Mouse (Mus musculus) midbrain, embryonic 15.5 days (tissue): ENCODE measurements around the gene Fam71b. TPM values are rescaled to one million over a fixed set of nuclear protein-coding genes. Genes with fewer than 3 reads are reported as not detected.
"Not testable (repeated sequence)": the region's sequence is repeated elsewhere in the genome, so short reads cannot be mapped to it uniquely, and the experiment has no call there.

Experiments used
- ATAC-seq: fragments of 200-750 bp; cut with Nextera tagmentation; replicated peaks from 2 replicates; pipeline ENCODE4 v1.8.0; 2017; ENCODE audit warnings: moderate TSS enrichment
- H3K27ac ChIP-seq: fragments of 300-500 bp; sonication (generic); 2 replicates; pipeline ENCODE4 v1.5.1; 2015; ENCODE audit warnings: mild to moderate bottlenecking, inconsistent platforms
- H3K27me3 ChIP-seq: fragments of 300-500 bp; sonication (generic); replicated peaks from 2 replicates; pipeline ENCODE4 v1.6.1; 2015; ENCODE audit warnings: inconsistent platforms
- H3K36me3 ChIP-seq: fragments of 300-500 bp; sonication (generic); replicated peaks from 2 replicates; pipeline ENCODE4 v1.6.1; 2015; ENCODE audit warnings: inconsistent platforms
- H3K4me1 ChIP-seq: fragments of 300-500 bp; sonication (generic); 2 replicates; pipeline ENCODE4 v1.6.1; 2015; ENCODE audit warnings: inconsistent platforms
- H3K4me2 ChIP-seq: fragments of 300-500 bp; sonication (generic); 2 replicates; pipeline ENCODE4 v1.6.1; 2015; ENCODE audit warnings: inconsistent platforms, mild to moderate bottlenecking, moderate library complexity
- H3K4me3 ChIP-seq: fragments of 300-500 bp; sonication (generic); 2 replicates; pipeline ENCODE4 v1.5.1; 2015; ENCODE audit warnings: mild to moderate bottlenecking, inconsistent platforms
- H3K9ac ChIP-seq: fragments of 300-500 bp; sonication (generic); 2 replicates; pipeline ENCODE4 v1.6.1; 2015; ENCODE audit warnings: mild to moderate bottlenecking, inconsistent platforms
- H3K9me3 ChIP-seq: fragments of 300-500 bp; sonication (generic); 2 replicates; pipeline ENCODE4 v1.6.1; 2016; ENCODE audit warnings: inconsistent platforms
- WGBS: fragments of 180-500 bp; shearing (Covaris S2); methylation state at CpG from one replicate; pipeline ENCODE4 v1.1.7; 2015; ENCODE audit warnings: mixed read lengths; 5-methylcytosine and 5-hydroxymethylcytosine counted together
- polyA plus RNA-seq: library from polyadenylated mRNA; unstranded; fragments of >200 nt; fragmentation: Nextera tagmentation; extraction: Ambion mirVana; gene quantifications from 2 replicates; pipeline ENCODE4 v1.2.1, GENCODE M21; 2015

Fam71b gene
- polyA plus RNA-seq, 1 experiment from 2014 or later: not detected

- Histone ChIP-seq H3K27ac (no peak overlapping the region), H3K4me2 (no peak overlapping the region), H3K4me1 (no peaks in the 10 kb centered on the region), H3K4me3 (no peak overlapping the region), H3K27me3 (no peaks in the 10 kb centered on the region), H3K9me3 (no peaks in the 10 kb centered on the region), H3K36me3 (no peaks in the 10 kb centered on the region), H3K9ac (no peak overlapping the region)
- ATAC-seq: no peak
- WGBS: 57% methylated on average over 2 of the region's 2 CpGs
Observed at GRCm38 (mm10) chr11:46410018-46410563, 13.7 kb downstream of the Fam71b start.

- Histone ChIP-seq H3K27me3 (no peaks in the 10 kb centered on the region), H3K9me3 (no peaks in the 10 kb centered on the region)
- 63% methylated on average over 1 of the region's 1 CpGs for WGBS
Observed at GRCm38 (mm10) chr11:46418438-46418837, 22.1 kb downstream of the Fam71b start.

GRCm38 (mm10) chr11:46418860-46419259 is 22.5 kb downstream of the Fam71b start:
- Histone ChIP-seq H3K4me3 (no peak overlapping the region), H3K27me3 (no peaks in the 10 kb centered on the region), H3K27ac (no peak overlapping the region), H3K36me3 (no peaks in the 10 kb centered on the region), H3K9ac (no peak overlapping the region), H3K4me2 (no peak overlapping the region), H3K4me1 (no peaks in the 10 kb centered on the region), H3K9me3 (no peaks in the 10 kb centered on the region)
- 86% methylated on average over 5 of the region's 5 CpGs for WGBS
- ATAC-seq: no peak

More at GRCm38 (mm10) chr11:46418438-46418837, 22.1 kb downstream of the Fam71b start:
- H3K4me3 ChIP-seq: no peak overlapping the region
- H3K4me1 ChIP-seq: no peaks in the 10 kb centered on the region
- H3K4me2 ChIP-seq: no peak overlapping the region
- no peak overlapping the region for H3K27ac ChIP-seq
- H3K36me3 ChIP-seq: no peaks in the 10 kb centered on the region
- H3K9ac ChIP-seq: no peak overlapping the region
- ATAC-seq: no peak

GRCm38 (mm10) chr11:46421086-46421888 is 24.9 kb downstream of the Fam71b start:
- ATAC-seq: no peak

GRCm38 (mm10) chr11:46428131-46428530 is 31.8 kb downstream of the Fam71b start:
- H3K4me2 ChIP-seq, H3K36me3 ChIP-seq, H3K27ac ChIP-seq, ATAC-seq, H3K4me3 ChIP-seq, H3K9me3 ChIP-seq, H3K4me1 ChIP-seq, H3K9ac ChIP-seq, H3K27me3 ChIP-seq: not testable (repeated sequence)
- WGBS: 35% methylated on average over 4 of the region's 4 CpGs

More at GRCm38 (mm10) chr11:46421086-46421888, 24.9 kb downstream of the Fam71b start:
- H3K27me3 ChIP-seq: no peaks in the 10 kb centered on the region
- no peak overlapping the region for H3K4me3 ChIP-seq
- no peaks in the 10 kb centered on the region for H3K36me3 ChIP-seq
- no peaks in the 10 kb centered on the region for H3K4me1 ChIP-seq
- whole genome bisulfite sequencing: 86% methylated on average over 8 of the region's 8 CpGs
- no peak overlapping the region for H3K4me2 ChIP-seq
- no peak overlapping the region for H3K9ac ChIP-seq
- H3K27ac ChIP-seq: no peak overlapping the region
- no peaks in the 10 kb centered on the region for H3K9me3 ChIP-seq

GRCm38 (mm10) chr11:46430123-46430522 is 33.8 kb downstream of the Fam71b start:
- Histone ChIP-seq H3K27ac (no peak overlapping the region), H3K9me3 (no peaks in the 10 kb centered on the region), H3K4me1 (no peaks in the 10 kb centered on the region), H3K4me2 (no peak overlapping the region), H3K9ac (no peak overlapping the region), H3K36me3 (no peaks in the 10 kb centered on the region), H3K4me3 (no peak overlapping the region), H3K27me3 (no peaks in the 10 kb centered on the region)
- WGBS: 85% methylated on average over 2 of the region's 2 CpGs
- ATAC-seq: no peak

GRCm38 (mm10) chr11:46431129-46431528 is 34.8 kb downstream of the Fam71b start:
- H3K4me1 ChIP-seq: peaks cover 2% of the 10 kb centered on the region; the same call in 1 of the 2 replicates
- H3K27ac ChIP-seq: no peak overlapping the region
- peak; percentile 96 for ATAC-seq
- no peak overlapping the region for H3K4me3 ChIP-seq
- WGBS: 30% methylated on average over 3 of the region's 3 CpGs
- no peaks in the 10 kb centered on the region for H3K36me3 ChIP-seq
- H3K27me3 ChIP-seq: no peaks in the 10 kb centered on the region
- no peak overlapping the region for H3K4me2 ChIP-seq
- no peaks in the 10 kb centered on the region for H3K9me3 ChIP-seq
- H3K9ac ChIP-seq: no peak overlapping the region

GRCm38 (mm10) chr11:46435363-46435762 is 39.0 kb downstream of the Fam71b start:
- peaks cover 8% of the 10 kb centered on the region for H3K4me1 ChIP-seq
- no peaks in the 10 kb centered on the region for H3K9me3 ChIP-seq
- H3K36me3 ChIP-seq: no peaks in the 10 kb centered on the region; the same call in 1 of the 2 replicates
- no peaks in the 10 kb centered on the region for H3K27me3 ChIP-seq
- no peak overlapping the region for H3K4me3 ChIP-seq
- H3K4me2 ChIP-seq: no peak overlapping the region
- no peak for ATAC-seq
- H3K9ac ChIP-seq: no peak overlapping the region
- H3K27ac ChIP-seq: no peak overlapping the region

- Histone ChIP-seq H3K9me3 (no peaks in the 10 kb centered on the region), H3K4me3 (peak within 1 kb of the TSS; percentile 100), H3K36me3 (peaks cover 4% of the 10 kb centered on the region; the same call in 1 of the 2 replicates), H3K9ac (peak within 1 kb of the TSS; percentile 92), H3K27me3 (no peaks in the 10 kb centered on the region), H3K4me2 (peak within 1 kb of the TSS; percentile 93), H3K4me1 (peaks cover 8% of the 10 kb centered on the region), H3K27ac (peak within 1 kb of the TSS; percentile 91)
- under 1% methylated on average over 59 of the region's 59 CpGs for WGBS
- peak; percentile 100 for ATAC-seq
Observed at GRCm38 (mm10) chr11:46436760-46437458, 40.5 kb downstream of the Fam71b start, which contains the start of gene Med7. TSS of gene Med7 (plus strand) at chr11:46436925.

- Histone ChIP-seq H3K27ac (peak overlapping the region; percentile 91), H3K4me3 (peak overlapping the region; percentile 100), H3K9me3 (no peaks in the 10 kb centered on the region), H3K4me1 (peaks cover 8% of the 10 kb centered on the region), H3K36me3 (peaks cover 4% of the 10 kb centered on the region; the same call in 1 of the 2 replicates), H3K9ac (peak overlapping the region; percentile 92), H3K4me2 (peak overlapping the region; percentile 93), H3K27me3 (no peaks in the 10 kb centered on the region)
- WGBS: 2% methylated on average over 23 of the region's 23 CpGs
- no peak; the same call in 1 of the 2 replicates for ATAC-seq
Observed at GRCm38 (mm10) chr11:46437459-46438000, 41.2 kb downstream of the Fam71b start.

- H3K4me3 ChIP-seq: no peak overlapping the region
- WGBS: 91% methylated on average over 5 of the region's 5 CpGs
- no peaks in the 10 kb centered on the region for H3K27me3 ChIP-seq
- ATAC-seq: no peak
- peaks cover 8% of the 10 kb centered on the region for H3K4me1 ChIP-seq
- H3K4me2 ChIP-seq: no peak overlapping the region
- H3K9ac ChIP-seq: no peak overlapping the region
- H3K27ac ChIP-seq: no peak overlapping the region
- H3K9me3 ChIP-seq: no peaks in the 10 kb centered on the region
- peaks cover 4% of the 10 kb centered on the region; the same call in 1 of the 2 replicates for H3K36me3 ChIP-seq
Observed at GRCm38 (mm10) chr11:46439005-46439543, 42.7 kb downstream of the Fam71b start.

- WGBS: 100% methylated on average over 1 of the region's 1 CpGs
- Histone ChIP-seq H3K36me3 (peaks cover 4% of the 10 kb centered on the region; the same call in 1 of the 2 replicates), H3K4me1 (peaks cover 6% of the 10 kb centered on the region), H3K27me3 (no peaks in the 10 kb centered on the region), H3K9me3 (no peaks in the 10 kb centered on the region), H3K4me3 (no peak overlapping the region), H3K4me2 (no peak overlapping the region), H3K9ac (no peak overlapping the region), H3K27ac (no peak overlapping the region)
- no peak for ATAC-seq
Observed at GRCm38 (mm10) chr11:46441774-46442173, 45.4 kb downstream of the Fam71b start.
